ENCODE assay signal across 19 mouse cellular contexts in the genomic region with DNA sequence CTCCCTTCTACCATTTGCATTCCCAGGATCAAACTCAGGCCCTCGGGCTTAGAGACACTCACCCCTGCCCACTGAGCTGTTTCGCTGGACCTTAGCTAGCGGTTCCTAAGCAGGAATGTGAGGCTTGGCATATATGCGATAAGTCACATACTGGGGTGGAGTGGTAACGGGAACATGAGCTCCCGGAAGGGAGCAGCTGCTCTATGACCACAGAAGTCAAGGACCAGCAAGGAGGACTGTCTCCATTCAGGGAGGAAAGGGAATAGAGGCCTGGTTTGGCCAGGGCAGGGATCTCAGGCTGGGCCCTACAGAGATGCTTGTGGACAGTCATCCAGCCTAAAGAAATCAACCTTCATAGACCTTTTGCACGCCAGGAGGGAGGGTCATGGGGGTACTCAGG.
"Had no signal": no experiment of that assay in that cellular context is flagged by ENCODE, and none has a peak within 500 bp of the region (broad histone marks: within the 10 kb centered on the region; RNA-seq: fewer than 3 reads in every experiment).

No protein-coding gene starts in this region.

- ATAC-seq: midbrain, embryonic 13.5 days; midbrain, embryonic 15.5 days had no signal

- H3K27me3 ChIP-seq: megakaryocyte, embryonic 14.5 days; midbrain, embryonic 13.5 days; midbrain, embryonic 15.5 days; neural tube, embryonic 15.5 days had no signal

- DNase-seq: lung, adult 18-20 months; lung, embryonic 14.5 days; lung, postnatal 10 days; lung, postnatal 36 days; retina, postnatal 1 day; right cerebral cortex, adult 18-20 months; right cerebral cortex, postnatal 25 days; right cerebral cortex, postnatal 4 days; spleen, adult 18-20 months; thymus, adult 18-20 months; thymus, postnatal 14 days; thymus, postnatal 36 days had no signal

- H3K9me3 ChIP-seq: megakaryocyte, embryonic 14.5 days; midbrain, embryonic 13.5 days; midbrain, embryonic 15.5 days; neural tube, embryonic 13.5 days; neural tube, embryonic 15.5 days had no signal

- H3K9ac ChIP-seq: lung, embryonic 14.5 days; midbrain, embryonic 13.5 days; midbrain, embryonic 15.5 days; neural tube, embryonic 13.5 days; neural tube, embryonic 15.5 days had no signal

- H3K36me3 ChIP-seq: midbrain, embryonic 13.5 days; midbrain, embryonic 15.5 days; neural tube, embryonic 13.5 days; neural tube, embryonic 15.5 days had no signal

- H3K27ac ChIP-seq: macrophage; midbrain, embryonic 13.5 days; midbrain, embryonic 15.5 days; neural tube, embryonic 13.5 days; neural tube, embryonic 15.5 days had no signal

- H3K4me3 ChIP-seq: megakaryocyte, embryonic 14.5 days; midbrain, embryonic 13.5 days; midbrain, embryonic 15.5 days; neural tube, embryonic 13.5 days; neural tube, embryonic 15.5 days had no signal

- H3K4me1 ChIP-seq: midbrain, embryonic 15.5 days; neural tube, embryonic 13.5 days had no signal

- H3K4me2 ChIP-seq: lung, embryonic 14.5 days; midbrain, embryonic 11.5 days; midbrain, embryonic 13.5 days; midbrain, embryonic 15.5 days; neural tube, embryonic 13.5 days; neural tube, embryonic 15.5 days had no signal
